Mouse (Mus musculus): ENCODE measurements at regions not wholly inside any gene's neighbourhood (a gene's known extent, or its start where the extent isn't known, plus 50 kb on each side); places are given as distances from the start of the nearest gene placed in this dataset.

DNA sequence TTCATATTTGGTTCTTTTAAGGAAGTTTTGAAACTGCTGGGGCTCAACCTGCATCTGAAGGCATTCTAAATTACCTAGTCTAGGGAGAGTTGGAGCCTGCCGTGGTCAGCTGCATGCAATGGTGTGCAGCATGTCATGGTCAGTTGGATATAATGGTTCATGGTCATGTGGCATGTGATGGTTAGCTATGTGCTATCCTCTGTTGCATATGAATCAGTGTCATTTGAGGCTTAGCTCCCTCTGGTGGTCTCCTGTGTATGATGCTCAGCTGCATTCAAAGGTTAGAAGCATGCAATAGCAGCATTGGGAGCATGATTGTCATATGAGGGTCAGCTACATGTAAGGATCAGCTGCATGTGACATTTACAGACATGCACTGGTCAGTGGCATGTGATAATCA, 1894.0 kb upstream of the Lrrc6 start:
- Histone ChIP-seq H3K4me1 (replicated peaks; ENCODE audit: control insufficient read depth, insufficient read depth, low read length) (no peaks in the 10 kb centered on the region), H3K9ac (ENCODE audit: low read length) (no peak overlapping the region), H3K4me2 (ENCODE audit: low read length) (no peak overlapping the region), H3K36me3 (ENCODE audit: control insufficient read depth, insufficient read depth, low read length) (no peaks in the 10 kb centered on the region), H3K9me3 (ENCODE audit: control insufficient read depth, low read length) (no peaks in the 10 kb centered on the region), H3K27ac (ENCODE audit: low read depth) (no peak overlapping the region), H3K4me3 (ENCODE audit: low read depth, low read length) (no peak overlapping the region), H3K27me3 (replicated peaks; ENCODE audit: control insufficient read depth, insufficient read depth, low read length) (no peaks in the 10 kb centered on the region)
- ATAC-seq (replicated peaks; ENCODE audit: low FRiP score, low TSS enrichment, low read depth) (no peak), DNase-seq (ENCODE audit: low spot score) (no peak)
- 85% methylated on average over 1 of the region's 1 CpGs for WGBS

- WGBS: 72% methylated on average over 4 of the region's 4 CpGs
- H3K4me1 ChIP-seq (replicated peaks; ENCODE audit: control insufficient read depth, insufficient read depth, low read length): no peaks in the 10 kb centered on the region
Measured at GRCm38 (mm10) chr15:68394157-68394556, 1893.4 kb upstream of the Lrrc6 start.

DNA sequence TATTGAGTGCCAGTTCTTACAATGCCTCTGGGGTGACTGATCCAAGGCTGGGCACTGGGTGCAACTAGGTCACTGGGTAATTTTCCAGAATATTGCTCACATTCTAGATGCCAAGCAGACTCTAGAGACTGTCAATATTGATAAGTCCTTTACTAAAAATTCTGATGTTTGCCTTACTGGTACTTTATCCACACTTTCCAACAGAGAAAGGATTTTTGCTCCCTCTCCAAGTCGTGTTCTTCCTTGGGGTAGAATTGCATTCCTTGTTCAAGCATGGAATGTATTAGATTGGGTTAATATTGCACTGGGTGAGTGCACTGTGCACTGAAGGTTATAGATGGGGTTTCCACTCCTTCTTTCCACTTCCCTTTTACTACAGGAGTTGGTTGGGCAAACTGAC, 1891.0 kb upstream of the Lrrc6 start:
- H3K36me3 ChIP-seq (ENCODE audit: control insufficient read depth, insufficient read depth, low read length): no peaks in the 10 kb centered on the region
- no peak overlapping the region for H3K4me2 ChIP-seq (ENCODE audit: low read length)
- no peak overlapping the region for H3K27ac ChIP-seq (ENCODE audit: low read depth)
- H3K9ac ChIP-seq (ENCODE audit: low read length): no peak overlapping the region
- no peak for ATAC-seq (replicated peaks; ENCODE audit: low FRiP score, low TSS enrichment, low read depth)
- no peaks in the 10 kb centered on the region for H3K9me3 ChIP-seq (ENCODE audit: control insufficient read depth, low read length)
- 55% methylated on average over 1 of the region's 1 CpGs for WGBS
- no peak overlapping the region for H3K4me3 ChIP-seq (ENCODE audit: low read depth, low read length)
- no peaks in the 10 kb centered on the region for H3K27me3 ChIP-seq (replicated peaks; ENCODE audit: control insufficient read depth, insufficient read depth, low read length)
- DNase-seq (ENCODE audit: low spot score): no peak
- H3K4me1 ChIP-seq (replicated peaks; ENCODE audit: control insufficient read depth, insufficient read depth, low read length): no peaks in the 10 kb centered on the region

More at GRCm38 (mm10) chr15:68394157-68394556, 1893.4 kb upstream of the Lrrc6 start:
- Histone ChIP-seq H3K27ac (ENCODE audit: low read depth) (no peak overlapping the region), H3K9ac (ENCODE audit: low read length) (no peak overlapping the region), H3K4me3 (ENCODE audit: low read depth, low read length) (no peak overlapping the region), H3K36me3 (ENCODE audit: control insufficient read depth, insufficient read depth, low read length) (no peaks in the 10 kb centered on the region), H3K27me3 (replicated peaks; ENCODE audit: control insufficient read depth, insufficient read depth, low read length) (no peaks in the 10 kb centered on the region), H3K4me2 (ENCODE audit: low read length) (no peak overlapping the region), H3K9me3 (ENCODE audit: control insufficient read depth, low read length) (no peaks in the 10 kb centered on the region)
- DNase-seq (ENCODE audit: low spot score) (no peak), ATAC-seq (replicated peaks; ENCODE audit: low FRiP score, low TSS enrichment, low read depth) (no peak)

- Histone ChIP-seq H3K36me3 (ENCODE audit: control insufficient read depth, insufficient read depth, low read length) (no peaks in the 10 kb centered on the region), H3K9ac (ENCODE audit: low read length) (no peak overlapping the region), H3K27ac (ENCODE audit: low read depth) (no peak overlapping the region), H3K9me3 (ENCODE audit: control insufficient read depth, low read length) (no peaks in the 10 kb centered on the region), H3K4me2 (ENCODE audit: low read length) (no peak overlapping the region), H3K4me1 (replicated peaks; ENCODE audit: control insufficient read depth, insufficient read depth, low read length) (no peaks in the 10 kb centered on the region), H3K27me3 (replicated peaks; ENCODE audit: control insufficient read depth, insufficient read depth, low read length) (no peaks in the 10 kb centered on the region), H3K4me3 (ENCODE audit: low read depth, low read length) (no peak overlapping the region)
- DNase-seq (ENCODE audit: low spot score) (no peak), ATAC-seq (replicated peaks; ENCODE audit: low FRiP score, low TSS enrichment, low read depth) (no peak)
- 78% methylated on average over 5 of the region's 5 CpGs for WGBS
Measured at GRCm38 (mm10) chr15:68389855-68390254, 1889.1 kb upstream of the Lrrc6 start.

GRCm38 (mm10) chr15:68387349-68388065, 1886.8 kb upstream of the Lrrc6 start:
- H3K27me3 ChIP-seq (replicated peaks; ENCODE audit: control insufficient read depth, insufficient read depth, low read length): no peaks in the 10 kb centered on the region
- no peak overlapping the region for H3K4me3 ChIP-seq (ENCODE audit: low read depth, low read length)
- H3K27ac ChIP-seq (ENCODE audit: low read depth): no peak overlapping the region
- no peaks in the 10 kb centered on the region for H3K9me3 ChIP-seq (ENCODE audit: control insufficient read depth, low read length)
- no peaks in the 10 kb centered on the region for H3K36me3 ChIP-seq (ENCODE audit: control insufficient read depth, insufficient read depth, low read length)
- H3K4me2 ChIP-seq (ENCODE audit: low read length): no peak overlapping the region
- ATAC-seq (replicated peaks; ENCODE audit: low FRiP score, low TSS enrichment, low read depth) (no peak), DNase-seq (ENCODE audit: low spot score) (no peak)
- WGBS: 43% methylated on average over 4 of the region's 4 CpGs
- H3K4me1 ChIP-seq (replicated peaks; ENCODE audit: control insufficient read depth, insufficient read depth, low read length): no peaks in the 10 kb centered on the region
- H3K9ac ChIP-seq (ENCODE audit: low read length): no peak overlapping the region

DNA sequence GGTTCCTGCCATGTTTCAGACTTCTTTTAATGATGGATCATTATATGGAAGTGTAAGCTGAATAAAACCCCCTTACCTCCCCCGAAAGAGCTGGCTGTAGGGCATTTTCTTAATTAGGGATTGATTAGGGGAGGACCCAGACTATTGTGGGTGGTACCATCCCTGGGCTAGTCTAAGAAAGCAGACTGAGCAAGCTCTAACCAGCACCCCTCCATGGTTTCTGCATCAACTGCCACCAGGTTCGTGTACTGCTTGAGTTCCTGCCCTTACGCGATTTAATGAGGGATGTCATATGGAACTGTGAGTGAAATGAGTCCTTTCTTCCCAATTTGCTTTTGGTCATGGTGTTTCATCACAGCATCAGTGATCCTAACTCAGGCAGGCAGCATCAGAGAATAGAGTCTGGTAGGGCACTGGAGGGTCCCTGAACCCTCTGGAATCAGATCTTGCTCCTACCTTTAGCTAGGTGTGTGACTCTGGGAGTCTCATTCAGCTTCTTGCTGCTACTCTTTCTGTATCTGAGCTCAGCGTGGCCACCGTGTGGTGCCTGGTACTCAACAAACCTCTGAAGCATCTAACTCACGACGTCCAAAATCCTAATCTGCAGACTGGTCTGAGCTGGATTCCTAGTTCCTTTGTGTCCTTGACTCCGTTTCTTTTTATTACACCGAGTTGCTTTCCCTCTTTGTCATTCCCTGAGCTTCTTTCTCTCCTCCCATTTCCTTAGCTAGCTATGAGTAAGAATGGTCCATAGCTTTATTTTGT, 1884.0 kb upstream of the Lrrc6 start:
- DNase-seq (ENCODE audit: low spot score): no peak
- Histone ChIP-seq H3K4me2 (ENCODE audit: low read length) (no peak overlapping the region), H3K27me3 (replicated peaks; ENCODE audit: control insufficient read depth, insufficient read depth, low read length) (no peaks in the 10 kb centered on the region), H3K9ac (ENCODE audit: low read length) (no peak overlapping the region), H3K36me3 (ENCODE audit: control insufficient read depth, insufficient read depth, low read length) (no peaks in the 10 kb centered on the region), H3K9me3 (ENCODE audit: control insufficient read depth, low read length) (no peaks in the 10 kb centered on the region), H3K27ac (ENCODE audit: low read depth) (no peak overlapping the region), H3K4me3 (ENCODE audit: low read depth, low read length) (no peak overlapping the region), H3K4me1 (replicated peaks; ENCODE audit: control insufficient read depth, insufficient read depth, low read length) (no peaks in the 10 kb centered on the region)
- no peak for ATAC-seq (replicated peaks; ENCODE audit: low FRiP score, low TSS enrichment, low read depth)
- WGBS: 63% methylated on average over 10 of the region's 10 CpGs

DNA sequence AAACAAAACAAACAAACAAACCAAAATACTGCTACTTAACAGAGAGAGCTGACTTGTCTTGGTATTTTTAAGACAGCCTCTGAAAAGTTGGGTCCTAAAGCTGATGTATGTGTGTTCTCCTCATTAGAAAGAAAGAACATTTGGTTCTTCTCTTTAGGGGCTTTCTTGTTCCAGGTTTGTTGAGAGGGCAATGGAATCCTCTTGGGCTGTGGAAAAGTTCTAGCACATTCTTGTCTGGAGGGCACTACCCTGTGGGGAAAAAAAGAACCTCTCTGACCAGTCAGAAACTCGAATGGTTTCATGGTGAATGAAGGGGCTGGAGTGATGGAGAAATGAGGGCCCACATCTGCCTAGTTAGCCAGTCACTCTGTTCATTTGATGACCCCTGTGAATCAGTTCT, 1874.5 kb upstream of the Lrrc6 start:
- WGBS: 51% methylated on average over 1 of the region's 1 CpGs
- Histone ChIP-seq H3K4me3 (ENCODE audit: low read depth, low read length) (no peak overlapping the region), H3K27me3 (replicated peaks; ENCODE audit: control insufficient read depth, insufficient read depth, low read length) (no peaks in the 10 kb centered on the region), H3K27ac (ENCODE audit: low read depth) (no peak overlapping the region), H3K4me1 (replicated peaks; ENCODE audit: control insufficient read depth, insufficient read depth, low read length) (no peaks in the 10 kb centered on the region), H3K4me2 (ENCODE audit: low read length) (no peak overlapping the region), H3K9me3 (ENCODE audit: control insufficient read depth, low read length) (no peaks in the 10 kb centered on the region), H3K9ac (ENCODE audit: low read length) (no peak overlapping the region), H3K36me3 (ENCODE audit: control insufficient read depth, insufficient read depth, low read length) (no peaks in the 10 kb centered on the region)
- ATAC-seq (replicated peaks; ENCODE audit: low FRiP score, low TSS enrichment, low read depth): no peak
- no peak for DNase-seq (ENCODE audit: low spot score)

DNA sequence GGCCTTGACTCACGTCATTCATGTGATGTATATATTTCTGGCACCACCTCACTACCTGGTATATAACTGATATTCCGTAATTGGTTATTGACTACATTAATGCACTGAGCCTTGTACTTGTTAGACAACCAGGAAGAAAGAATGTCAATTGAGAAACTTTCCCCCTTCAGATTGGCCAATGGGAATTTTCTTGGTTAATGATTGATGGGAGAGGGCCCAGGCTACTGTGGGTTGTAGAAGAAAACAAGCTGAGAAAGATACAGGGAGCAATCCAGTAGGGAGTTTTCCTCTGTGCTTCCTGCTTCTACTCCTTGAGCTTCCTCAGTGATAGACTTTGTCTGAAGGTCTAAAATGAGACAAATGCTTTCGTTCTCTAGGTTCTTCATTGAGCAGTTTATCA, 1866.1 kb upstream of the Lrrc6 start:
- Histone ChIP-seq H3K4me1 (replicated peaks; ENCODE audit: control insufficient read depth, insufficient read depth, low read length) (no peaks in the 10 kb centered on the region), H3K27me3 (replicated peaks; ENCODE audit: control insufficient read depth, insufficient read depth, low read length) (no peaks in the 10 kb centered on the region), H3K36me3 (ENCODE audit: control insufficient read depth, insufficient read depth, low read length) (no peaks in the 10 kb centered on the region), H3K27ac (ENCODE audit: low read depth) (no peak overlapping the region), H3K9me3 (ENCODE audit: control insufficient read depth, low read length) (no peaks in the 10 kb centered on the region), H3K4me3 (ENCODE audit: low read depth, low read length) (no peak overlapping the region), H3K4me2 (ENCODE audit: low read length) (no peak overlapping the region), H3K9ac (ENCODE audit: low read length) (no peak overlapping the region)
- ATAC-seq (replicated peaks; ENCODE audit: low FRiP score, low TSS enrichment, low read depth) (no peak), DNase-seq (ENCODE audit: low spot score) (no peak)
- WGBS: 79% methylated on average over 3 of the region's 3 CpGs
